Mouse (Mus musculus): ENCODE measurements around the gene Gstm4.

Gstm4 gene

GRCm38 (mm10) chr3:108044394-108045140 lies at the start of gene Gstm4:
TSS of gene Gstm4 (minus strand) at chr3:108044894.
- DNase-seq = peak; percentile 86 to 89

DNA sequence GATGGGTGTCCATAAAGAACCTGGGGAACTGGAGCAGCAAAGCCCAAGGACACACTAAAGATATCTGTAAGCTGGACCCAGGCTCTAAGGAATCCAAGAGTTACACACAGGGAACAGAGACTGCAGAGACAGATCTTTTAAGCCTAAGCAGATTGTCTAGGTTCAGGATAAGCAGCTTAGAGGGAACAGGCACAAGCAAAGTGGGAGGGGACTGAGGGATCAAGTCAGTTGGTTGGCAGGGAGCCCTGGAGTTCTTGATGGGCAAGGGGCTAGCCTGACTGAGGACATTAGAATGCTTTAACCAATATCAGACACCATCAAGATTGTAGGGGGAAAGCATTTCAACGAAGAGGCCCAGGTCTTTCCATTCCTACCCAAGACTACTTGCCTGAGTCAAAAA lies 49.5 kb upstream of the Gstm4 start:
- no peak for DNase-seq

- DNase-seq = no peak
Observed at GRCm38 (mm10) chr3:108093306-108093705, 48.6 kb upstream of the Gstm4 start.

DNA sequence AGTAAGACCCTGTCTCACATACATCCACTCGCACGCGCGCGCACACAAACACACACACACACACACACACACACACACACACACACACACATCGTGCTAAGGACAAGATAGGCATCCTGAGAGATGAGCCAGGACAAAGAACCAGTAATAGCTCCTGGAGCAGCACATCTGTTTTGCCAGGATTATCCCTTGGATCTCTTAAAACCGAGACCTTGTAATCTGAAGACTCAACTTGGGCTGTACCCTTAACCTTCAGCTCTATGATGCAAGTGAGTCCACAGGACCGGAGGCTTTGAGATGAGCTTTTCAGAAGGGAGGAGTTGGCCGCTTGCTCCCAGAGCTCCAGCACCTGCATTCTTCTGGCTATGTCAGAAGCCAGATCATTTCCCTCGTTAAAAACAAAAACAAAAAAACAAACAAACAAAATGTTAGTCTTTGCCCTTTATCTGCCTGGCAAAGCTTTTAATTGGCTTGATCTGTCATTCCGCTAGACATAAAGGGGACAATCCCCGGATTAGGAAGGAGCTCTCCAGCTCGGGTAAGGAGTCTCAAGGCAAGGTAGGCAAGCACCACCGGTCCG lies 47.9 kb upstream of the Gstm4 start, which contains the start of gene Gnat2:
Gene Gnat2 (plus strand): TSS at position 254 of the 580 bp plus-strand sequence.
- no peak for DNase-seq

- DNase-seq = no peak
Observed at GRCm38 (mm10) chr3:108092030-108092429, 47.3 kb upstream of the Gstm4 start.

- no peak for DNase-seq
Observed at GRCm38 (mm10) chr3:108090561-108090960, 45.9 kb upstream of the Gstm4 start.

- no peak for DNase-seq
Observed at GRCm38 (mm10) chr3:108089916-108090315, 45.2 kb upstream of the Gstm4 start.

DNA sequence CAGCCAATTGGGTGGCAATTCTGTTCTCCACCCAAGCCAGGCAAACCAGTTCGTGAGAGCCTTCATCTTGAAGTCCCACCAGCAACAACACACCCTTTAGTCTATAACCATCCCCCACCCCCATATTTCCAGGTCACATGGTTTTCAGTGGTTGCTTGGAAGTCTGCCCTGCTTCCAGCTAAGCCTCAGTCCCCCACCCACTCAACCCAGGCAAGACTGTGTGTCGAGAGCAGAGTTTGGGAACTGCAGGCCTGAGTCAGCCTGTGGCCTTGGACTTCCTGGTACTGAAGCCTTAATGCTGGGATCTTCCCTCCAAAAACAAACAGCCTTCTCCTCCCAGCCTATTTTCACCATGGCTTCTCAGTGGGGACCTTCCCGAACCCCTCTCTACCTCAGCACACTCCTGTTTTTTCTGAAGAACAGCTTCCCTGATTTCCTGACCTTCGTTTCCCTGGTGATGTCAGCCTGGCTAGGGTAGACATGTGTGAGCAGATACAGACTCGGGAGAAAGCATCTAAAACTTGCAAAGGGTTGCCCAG lies 44.2 kb upstream of the Gstm4 start:
- no peak for DNase-seq

- DNase-seq = no peak
Observed at GRCm38 (mm10) chr3:108087329-108087728, 42.6 kb upstream of the Gstm4 start.

- peak; percentile 55 to 80 for DNase-seq
Observed at GRCm38 (mm10) chr3:108086470-108086979, 41.8 kb upstream of the Gstm4 start, which contains the start of gene Ampd2. TSS of gene Ampd2 (minus strand) at chr3:108086651.

- peak; percentile 83 to 84 for DNase-seq
Observed at GRCm38 (mm10) chr3:108085721-108086469, 41.2 kb upstream of the Gstm4 start.

DNA sequence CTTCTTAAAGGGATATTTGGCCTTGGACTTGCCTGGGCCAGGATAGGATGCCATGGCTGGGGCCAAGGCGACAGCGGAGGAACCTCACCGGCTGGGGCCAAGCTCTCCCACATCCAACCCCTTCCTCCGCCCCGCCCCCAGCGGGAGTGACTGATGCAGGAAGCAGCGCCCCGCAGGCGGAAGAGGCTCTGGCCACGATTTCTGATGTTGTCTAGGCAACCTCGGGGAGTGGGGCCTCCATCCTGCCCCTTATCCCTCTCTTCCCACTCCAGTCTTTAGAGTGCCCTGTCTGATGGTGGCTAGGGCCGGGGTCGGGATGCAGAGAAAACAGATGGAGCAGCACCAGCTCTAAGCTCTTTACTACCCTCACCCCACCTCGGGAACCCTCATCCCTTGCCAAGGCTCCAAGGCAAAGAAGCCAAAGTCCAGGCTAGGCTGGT lies 40.6 kb upstream of the Gstm4 start:
- DNase-seq = peak; percentile 96 to 98

DNA sequence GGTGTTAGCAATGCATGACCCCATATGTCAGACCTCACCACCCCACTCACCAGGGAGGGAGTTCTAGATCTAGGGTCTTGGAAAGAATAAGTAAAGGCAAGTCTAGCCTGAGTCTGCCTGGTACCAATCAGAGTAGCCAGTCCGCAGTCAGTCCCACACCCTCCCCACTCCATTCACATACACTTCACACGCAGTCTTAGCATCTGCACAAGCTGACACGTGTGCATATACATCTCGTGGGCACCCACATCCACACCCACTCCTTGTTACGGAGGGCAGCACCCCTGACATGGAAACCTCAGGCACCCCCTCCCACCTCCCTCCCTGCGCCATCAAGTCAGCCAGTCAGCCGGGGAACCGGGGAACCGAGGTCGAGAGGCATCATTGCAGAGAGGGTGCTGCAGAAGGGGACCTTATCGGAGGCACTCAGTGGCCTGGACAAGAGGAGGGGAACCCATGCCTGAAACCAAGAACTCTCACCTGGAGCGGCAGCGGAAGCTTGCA lies 40.1 kb upstream of the Gstm4 start:
- no peak for DNase-seq

DNA sequence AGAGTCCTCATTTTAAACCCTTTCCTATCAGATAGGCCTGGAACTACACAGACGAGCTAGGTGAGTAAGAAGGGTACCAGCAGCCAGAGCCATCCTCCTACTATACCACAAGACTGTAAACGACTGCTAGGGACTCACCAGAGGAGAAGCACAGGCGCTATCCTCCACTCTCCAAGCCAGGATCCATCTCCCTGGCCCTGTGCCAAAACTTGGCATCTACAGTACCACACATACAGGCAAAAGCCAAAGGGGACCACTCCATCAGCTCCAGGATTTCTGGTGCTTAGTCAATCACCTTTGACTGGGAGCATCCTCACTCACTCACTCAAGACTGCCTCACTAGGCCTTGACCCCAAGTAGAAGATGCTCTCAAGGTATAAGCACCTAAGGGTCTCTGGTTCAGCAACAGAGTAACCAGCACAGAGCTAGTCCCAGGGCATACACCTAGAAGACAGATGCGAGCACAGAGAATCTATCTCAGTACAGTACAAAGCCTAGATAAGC lies 39.3 kb upstream of the Gstm4 start:
- DNase-seq = peak; percentile 60 to 77

DNA sequence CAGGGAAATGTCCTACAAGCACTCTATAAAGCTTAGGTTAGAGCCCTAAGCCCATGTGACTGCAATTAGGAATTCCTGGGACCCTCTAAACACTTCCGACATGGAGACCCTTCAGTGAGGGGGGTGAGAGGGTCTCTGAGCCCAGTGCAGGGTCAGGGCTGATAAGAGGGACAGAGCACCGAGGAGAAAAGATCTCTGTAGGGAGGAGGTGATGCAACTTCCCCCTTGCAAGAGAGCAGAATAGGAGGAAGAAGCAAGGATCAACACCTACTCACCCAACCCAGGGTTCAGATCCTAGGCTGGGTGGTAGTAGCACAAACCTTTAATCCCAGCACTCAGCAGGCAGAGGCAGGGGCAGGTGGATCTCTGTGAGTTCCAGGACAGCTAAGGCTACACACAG lies 38.5 kb upstream of the Gstm4 start:
- no peak for DNase-seq

DNA sequence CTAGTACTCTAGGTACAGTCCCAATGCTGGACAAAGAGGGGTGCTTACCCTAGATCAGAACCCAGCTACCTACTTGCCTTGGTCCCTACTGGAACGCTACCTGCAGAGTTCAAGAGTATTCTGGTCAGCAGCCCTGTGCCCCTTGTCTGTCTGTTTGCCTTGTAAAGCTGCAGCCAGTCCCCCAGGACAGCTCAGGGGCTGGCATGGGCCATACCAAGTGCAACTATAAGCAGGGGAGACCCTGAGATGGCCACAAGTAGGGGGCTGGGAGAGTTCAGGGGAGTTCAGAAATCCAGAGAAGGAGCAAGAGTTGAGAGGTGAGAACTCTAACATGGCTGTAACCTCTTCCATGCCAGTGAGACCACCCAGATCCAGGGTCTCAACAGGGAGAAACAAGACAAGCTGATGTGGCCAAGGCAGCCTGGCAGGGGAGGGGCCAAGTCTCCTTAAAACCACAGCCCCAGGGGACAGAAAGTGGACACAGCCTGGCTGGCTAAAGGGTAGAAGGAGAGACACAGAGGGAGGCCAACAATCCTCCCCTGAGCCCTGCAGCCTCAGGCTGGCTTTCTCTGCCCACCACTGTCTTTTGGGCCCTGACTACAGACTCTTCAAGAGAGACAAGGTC lies 37.7 kb upstream of the Gstm4 start:
- no peak for DNase-seq

GRCm38 (mm10) chr3:108081681-108082080 lies 37.0 kb upstream of the Gstm4 start:
- no peak for DNase-seq

GRCm38 (mm10) chr3:108076836-108077235 lies 32.1 kb upstream of the Gstm4 start:
- no peak for DNase-seq

- DNase-seq = peak in 1 of 2 experiments; percentile 36
Observed at GRCm38 (mm10) chr3:108072983-108073569, 28.4 kb upstream of the Gstm4 start.

GRCm38 (mm10) chr3:108070295-108071293 lies 25.9 kb upstream of the Gstm4 start:
- peak; percentile 77 to 84 for DNase-seq
